Mouse (Mus musculus): ENCODE data around the gene Gm28308.

- TF ChIP-seq TAL1 (IDR thresholded peaks at IDR 0.05; ENCODE audit: low read length) (no peak), GATA1 (IDR thresholded peaks at IDR 0.05; ENCODE audit: low read length) (no peak)
Measured at GRCm38 (mm10) chr6:52234428-52235140, 21.4 kb upstream of the Gm28308 start.
